Mouse (Mus musculus) kidney, adult 18-20 months (tissue): ENCODE results near the gene Gin1.

Experiments used
- DNase-seq: peaks from one replicate; pipeline ENCODE4 v3.0.0; 2021

The Gin1 gene

GRCm38 (mm10) chr1:97788490-97788889, 18.5 kb downstream of the Gin1 start:
- no peak for DNase-seq

GRCm38 (mm10) chr1:97794110-97794509, 24.1 kb downstream of the Gin1 start:
- DNase-seq = no peak

- no peak for DNase-seq
Observed at GRCm38 (mm10) chr1:97795936-97796335, 26.0 kb downstream of the Gin1 start.

GRCm38 (mm10) chr1:97802207-97802902, 32.4 kb downstream of the Gin1 start:
- DNase-seq = no peak

GRCm38 (mm10) chr1:97804520-97804919, 34.5 kb downstream of the Gin1 start:
- no peak for DNase-seq

GRCm38 (mm10) chr1:97809255-97809912, 39.4 kb downstream of the Gin1 start:
- no peak for DNase-seq

GRCm38 (mm10) chr1:97821282-97821681, 51.3 kb downstream of the Gin1 start:
- DNase-seq = no peak

- DNase-seq = no peak
Observed at GRCm38 (mm10) chr1:97822203-97822602, 52.2 kb downstream of the Gin1 start.

- no peak for DNase-seq
Observed at GRCm38 (mm10) chr1:97822904-97823303, 52.9 kb downstream of the Gin1 start.

GRCm38 (mm10) chr1:97827566-97827965, 57.6 kb downstream of the Gin1 start:
- no peak for DNase-seq

GRCm38 (mm10) chr1:97828087-97828486, 58.1 kb downstream of the Gin1 start:
- DNase-seq = no peak

GRCm38 (mm10) chr1:97833466-97834353, 63.7 kb downstream of the Gin1 start:
- no peak for DNase-seq

- DNase-seq = no peak
Observed at GRCm38 (mm10) chr1:97834354-97834822, 64.4 kb downstream of the Gin1 start.
